8 mouse cellular contexts compared by ENCODE assay signal in the genomic region with DNA sequence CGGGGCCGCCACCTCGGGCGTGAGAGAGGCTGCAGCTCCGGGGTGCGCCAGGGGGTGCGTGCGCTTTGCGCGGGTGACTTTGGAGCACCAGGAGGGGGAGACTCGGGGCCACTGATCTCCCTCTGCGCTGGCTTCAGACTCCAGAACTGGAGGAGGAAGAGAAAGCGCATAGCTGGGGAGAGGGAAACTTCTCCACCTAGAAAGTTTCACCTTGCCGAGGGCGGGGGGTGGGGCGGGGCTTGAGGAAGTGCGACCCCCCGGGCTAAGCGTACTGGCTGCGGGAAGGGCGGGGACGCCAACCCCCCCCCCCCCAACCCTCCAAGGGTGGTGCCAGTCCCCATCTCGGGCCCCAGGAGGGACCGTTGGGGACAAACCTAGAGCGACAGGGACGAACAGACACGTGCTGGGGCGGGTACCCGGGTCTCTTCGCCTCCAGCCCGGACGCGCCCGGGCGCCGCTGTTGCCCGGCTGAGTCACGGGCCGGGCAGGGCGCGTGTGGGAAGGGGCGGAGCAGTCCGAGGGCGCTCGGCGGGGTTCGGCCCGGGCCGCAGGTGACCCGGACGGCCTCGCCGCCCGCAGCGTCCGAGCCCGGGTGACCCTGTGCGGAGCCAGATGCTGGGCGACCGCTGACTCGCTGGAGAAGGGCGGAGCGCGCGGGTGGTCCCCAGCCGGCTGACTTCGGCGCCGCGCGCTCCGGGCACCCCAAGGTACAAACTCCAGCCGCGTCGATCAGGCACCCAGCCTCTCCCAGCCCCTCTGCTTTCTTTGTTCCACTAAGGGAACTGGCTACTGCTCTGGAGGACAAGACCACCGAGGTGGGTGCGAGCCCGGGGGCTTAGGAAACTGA. TPM values are rescaled to one million over a fixed set of nuclear protein-coding genes. Genes with fewer than 3 reads are reported as not detected.
A peak's percentile ranks its signal among the peaks of the same experiment; 100 is the strongest.
DNase-seq lines count a peak whose midpoint lies in the region; ATAC-seq and TF ChIP-seq lines count a peak whose summit lies in the region.

A gene (plus strand): TSS at position 367 of the 847 bp plus-strand sequence.

- WGBS in heart, adult 2 months: under 1% methylated on average over 74 of the region's 78 CpGs
- under 1% methylated on average over 74 of the region's 78 CpGs for WGBS in lung, embryonic 14.5 days
- 2% methylated on average over 77 of the region's 78 CpGs for WGBS in olfactory bulb, adult 2 months

- no peaks in the 10 kb centered on the region for H3K27me3 ChIP-seq in heart, adult 2 months (ENCODE audit: control insufficient read depth, insufficient read depth, low read length)
- H3K27me3 ChIP-seq in lung, embryonic 14.5 days (ENCODE audit: insufficient read depth, low read length): 0 out of 2 replicates have a peak, but pooled peaks cover 5% of the 10 kb centered on the region

- no peaks in the 10 kb centered on the region for H3K79me2 ChIP-seq in heart, adult 2 months (replicated peaks; ENCODE audit: control insufficient read depth, insufficient read depth, low read length)

- DNase-seq in left cerebral cortex, adult 2 months (ENCODE audit: extremely low spot score in 1 of 2, low spot score in 2 of 2): peak; percentile 14 to 26
- no peak for DNase-seq in left cerebral cortex, adult 8-10 months (ENCODE audit: low spot score in 2 of 2)
- peak; percentile 61 for DNase-seq in embryo, embryonic 10.5 days (ENCODE audit: low spot score)
- DNase-seq in heart, adult 2 months: peak; percentile 52 to 65
- DNase-seq in kidney, adult 8-10 months: peak; percentile 72 to 75
- DNase-seq in lung, embryonic 14.5 days: peak; percentile 80
- DNase-seq in yolk sac, embryonic 10.5 days (ENCODE audit: low spot score): peak; percentile 74

- H3K9me3 ChIP-seq in lung, embryonic 14.5 days (ENCODE audit: low read depth, low read length): no peaks in the 10 kb centered on the region

- H3K9ac ChIP-seq in heart, adult 2 months (ENCODE audit: low read depth, low read length): peak within 1 kb of the TSS; percentile 41
- H3K9ac ChIP-seq in lung, embryonic 14.5 days: peak within 1 kb of the TSS; percentile 67

- intact Hi-C loops in left cerebral cortex, adult 2 months (cut with DNase I): loop anchor here (2.0 kb wide), 1 partner anchor 123 kb away; no protein-coding TSS in a partner anchor
- intact Hi-C loops in heart, adult 2 months (cut with DNase I): loop anchor here (2.0 to 10.0 kb wide), 2 partner anchors 125 to 359 kb away; no protein-coding TSS in a partner anchor

- TF ChIP-seq CTCF in left cerebral cortex, adult 2 months (IDR thresholded peaks at IDR 0.05): peak; percentile 24
- TF ChIP-seq CTCF in heart, adult 2 months (IDR thresholded peaks at IDR 0.05): peak; percentile 61
- peak; percentile 65 for TF ChIP-seq CTCF in lung, embryonic 14.5 days (IDR thresholded peaks at IDR 0.05; ENCODE audit: low read depth)
- no peak for TF ChIP-seq CTCF in olfactory bulb, adult 2 months (IDR thresholded peaks at IDR 0.05; ENCODE audit: insufficient read depth, low read depth, low read length)

- H3K4me3 ChIP-seq in left cerebral cortex, adult 2 months: peak within 1 kb of the TSS; percentile 65
- peak within 1 kb of the TSS; percentile 56 for H3K4me3 ChIP-seq in heart, adult 2 months
- H3K4me3 ChIP-seq in lung, embryonic 14.5 days (ENCODE audit: low read depth, low read length): peak within 1 kb of the TSS; percentile 73
- peak within 1 kb of the TSS; percentile 63 for H3K4me3 ChIP-seq in olfactory bulb, adult 2 months (ENCODE audit: insufficient read depth, low read depth, low read length)

- H3K36me3 ChIP-seq in heart, adult 2 months (ENCODE audit: control insufficient read depth, insufficient read depth, low read length): no peaks in the 10 kb centered on the region
- no peaks in the 10 kb centered on the region for H3K36me3 ChIP-seq in lung, embryonic 14.5 days (ENCODE audit: insufficient read depth)

- H3K4me1 ChIP-seq in heart, adult 2 months (ENCODE audit: control insufficient read depth, insufficient read depth, low read length): no peaks in the 10 kb centered on the region
- H3K4me1 ChIP-seq in lung, embryonic 14.5 days (ENCODE audit: insufficient read depth): no peaks in the 10 kb centered on the region
- H3K4me1 ChIP-seq in olfactory bulb, adult 2 months (ENCODE audit: control insufficient read depth, insufficient read depth, low read length): peaks cover 12% of the 10 kb centered on the region; the same call in 1 of the 2 replicates

- no peak for TF ChIP-seq POLR2A in heart, adult 2 months (IDR thresholded peaks at IDR 0.05; ENCODE audit: insufficient read depth, low read depth, low read length)
- TF ChIP-seq POLR2A in olfactory bulb, adult 2 months (IDR thresholded peaks at IDR 0.05; ENCODE audit: insufficient read depth, low read depth, low read length): no peak

- no peak within 1 kb of the TSS for H3K27ac ChIP-seq in left cerebral cortex, adult 2 months
- no peak within 1 kb of the TSS for H3K27ac ChIP-seq in heart, adult 2 months
- H3K27ac ChIP-seq in lung, embryonic 14.5 days (ENCODE audit: low read depth): peak within 1 kb of the TSS; percentile 54
- no peak within 1 kb of the TSS for H3K27ac ChIP-seq in olfactory bulb, adult 2 months (ENCODE audit: insufficient read depth, low read depth, low read length)

- peak within 1 kb of the TSS; percentile 94 for H3K4me2 ChIP-seq in lung, embryonic 14.5 days

- TF ChIP-seq EP300 in heart, adult 2 months (IDR thresholded peaks at IDR 0.05; ENCODE audit: insufficient read depth, low read depth, low read length): no peak

- peak; percentile 93 for ATAC-seq in lung, embryonic 14.5 days (ENCODE audit: insufficient read depth)

RNA-seq across cellular contexts. Expression of the gene that starts here (rescaled TPM):
- 1 to 10 TPM; 9.4 to 9.6 TPM for total RNA-seq in left cerebral cortex, adult 2 months (2021)
- total RNA-seq in left cerebral cortex, adult 8-10 months (2022): 1 to 10 TPM; 4.4 to 6.4 (median 4.7) TPM
- total RNA-seq in heart, adult 2 months (2021): 1 to 10 TPM; 1.3 to 1.4 TPM
- 0.76 and 1.3 TPM in 2 replicates for polyA plus RNA-seq in heart, adult 2 months (2012; rRNA removed)
- 10.7 and 12.5 TPM in 2 replicates for polyA plus RNA-seq in lung, embryonic 14.5 days (2014; fragmentation: Nextera tagmentation; extraction: Ambion mirVana)
- not detected in 2 replicates for polyA plus RNA-seq in olfactory bulb, adult 2 months (2012; ENCODE audit: insufficient read depth, insufficient read length, low replicate concordance, missing spikeins)

Comparison
In these comparisons a context has a peak if more than half of its experiments do, and no peak if none do; other contexts are left out.
1. DNase-seq: peak in left cerebral cortex, adult 2 months (2 of 2), embryo, embryonic 10.5 days (single experiment), heart, adult 2 months (2 of 2), kidney, adult 8-10 months (2 of 2), lung, embryonic 14.5 days (single experiment) and yolk sac, embryonic 10.5 days (single experiment); none in left cerebral cortex, adult 8-10 months (0 of 2).
2. Peak in every context shown above with its lines, with median percentiles within 50 percentile points of each other: H3K4me3 ChIP-seq.